Mouse (Mus musculus) adrenal gland, postnatal 4 days (tissue): ENCODE data around the gene Enpp1. TPM values are rescaled to one million over a fixed set of nuclear protein-coding genes. Genes with fewer than 3 reads are reported as not detected.

Experiments
- DNase-seq, 2 experiments: peaks; one replicate each; pipeline ENCODE4 v3.0.0; 2021 to 2022; ENCODE audit warnings: low spot score in 2 of 2, mixed read lengths in 2 of 2
- long read RNA-seq, 2 experiments: library from polyadenylated mRNA; stranded (forward); transcript quantifications; one replicate each; pipeline ENCODE4 v2.0.0; 2021
- total RNA-seq, 2 experiments: library from RNA; stranded (reverse); gene quantifications; 2 replicates each; pipeline ENCODE4 v1.2.3; 2021

Enpp1 gene
- total RNA-seq: 1 to 10 TPM; 6.0 to 7.7 TPM
- long read RNA-seq, experiment 1, full-length matches to known transcripts: 3 of 3 reads
- long read RNA-seq, experiment 1, partial matches to known transcripts: 0 of 3 reads
- long read RNA-seq, experiment 1, other reads (novel, unspliced or antisense): 0 of 3 reads
- long read RNA-seq, experiment 2, full-length matches to known transcripts: 3 of 5 reads
- long read RNA-seq, experiment 2, partial matches to known transcripts: 1 of 5 reads
- long read RNA-seq, experiment 2, other reads (novel, unspliced or antisense): 1 of 5 reads

DNA sequence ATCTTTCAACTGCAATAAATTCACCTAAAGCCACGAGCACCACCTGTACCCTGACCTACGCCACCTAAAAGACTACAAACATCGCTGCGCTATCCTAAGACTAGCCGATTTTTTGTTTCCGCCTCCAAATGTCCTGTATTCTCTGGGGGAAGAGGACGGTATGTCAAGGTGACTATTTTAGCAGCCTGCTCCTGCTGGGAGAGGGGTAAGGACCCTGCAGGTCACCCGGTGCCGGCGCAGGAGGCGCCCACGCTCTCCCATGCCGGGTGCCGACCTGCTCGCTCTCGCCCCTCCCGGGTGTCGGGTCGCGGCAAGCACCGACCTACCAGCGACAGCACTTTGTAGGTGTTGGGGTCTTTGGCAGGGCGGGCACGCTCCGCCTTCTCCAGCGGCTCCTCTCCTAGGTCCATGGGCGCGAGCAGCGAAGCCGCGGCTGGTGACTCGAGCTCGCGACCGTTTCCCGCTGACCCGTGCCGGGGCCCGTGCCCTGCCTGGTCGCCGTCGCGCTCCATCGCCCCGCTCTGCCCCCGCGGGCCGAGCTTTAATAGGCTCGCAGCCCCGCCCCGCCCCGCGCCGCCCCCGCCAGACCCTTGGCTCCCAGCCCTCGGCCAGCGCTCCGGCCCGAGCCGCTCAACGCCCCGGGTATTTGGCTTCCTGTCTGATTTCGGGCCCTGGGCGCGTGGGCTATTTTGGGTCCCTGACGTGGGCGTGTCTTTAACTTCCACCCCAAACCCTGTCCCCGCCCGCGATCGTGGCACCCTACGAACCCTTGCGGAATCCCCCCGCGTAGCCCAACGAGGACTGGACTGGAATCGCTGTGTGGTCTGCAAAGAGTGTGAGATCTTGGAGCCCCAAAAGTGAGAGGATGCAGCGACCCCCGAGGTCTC, at the start of gene Enpp1:
Gene Enpp1, minus strand, starts transcription at position 680 of the 887 bp plus-strand sequence.
- DNase-seq: peak; percentile 9 to 18

DNA sequence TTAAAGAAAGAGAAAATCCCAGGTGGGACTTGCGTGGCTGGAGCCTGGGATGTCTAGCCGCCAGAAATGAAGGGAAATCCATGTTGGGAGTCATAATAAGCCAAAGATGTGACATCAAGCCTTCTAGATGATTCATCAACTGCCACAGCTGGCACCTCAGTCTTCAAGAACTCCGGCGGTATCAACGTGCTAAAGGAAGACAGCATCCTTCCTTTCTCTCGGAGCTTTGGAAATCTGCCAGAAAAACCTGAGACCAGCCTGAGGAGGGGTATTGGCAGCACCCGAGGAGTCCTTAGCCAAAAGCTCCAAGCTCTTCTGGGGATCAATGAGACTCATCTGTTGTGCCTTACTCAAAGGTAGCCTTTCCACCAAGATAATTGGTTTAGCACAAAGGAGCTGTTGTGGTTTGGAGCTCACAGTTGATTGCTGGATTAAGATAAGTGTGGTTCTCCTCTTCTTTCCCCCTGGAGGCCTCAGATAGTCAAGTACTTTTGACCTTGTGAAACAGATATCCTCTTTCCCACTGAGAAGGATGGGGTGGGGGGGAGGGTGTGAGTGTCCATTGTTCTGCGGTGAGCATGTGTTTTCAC, 46.5 kb upstream of the Enpp1 start:
- DNase-seq: no peak

DNA sequence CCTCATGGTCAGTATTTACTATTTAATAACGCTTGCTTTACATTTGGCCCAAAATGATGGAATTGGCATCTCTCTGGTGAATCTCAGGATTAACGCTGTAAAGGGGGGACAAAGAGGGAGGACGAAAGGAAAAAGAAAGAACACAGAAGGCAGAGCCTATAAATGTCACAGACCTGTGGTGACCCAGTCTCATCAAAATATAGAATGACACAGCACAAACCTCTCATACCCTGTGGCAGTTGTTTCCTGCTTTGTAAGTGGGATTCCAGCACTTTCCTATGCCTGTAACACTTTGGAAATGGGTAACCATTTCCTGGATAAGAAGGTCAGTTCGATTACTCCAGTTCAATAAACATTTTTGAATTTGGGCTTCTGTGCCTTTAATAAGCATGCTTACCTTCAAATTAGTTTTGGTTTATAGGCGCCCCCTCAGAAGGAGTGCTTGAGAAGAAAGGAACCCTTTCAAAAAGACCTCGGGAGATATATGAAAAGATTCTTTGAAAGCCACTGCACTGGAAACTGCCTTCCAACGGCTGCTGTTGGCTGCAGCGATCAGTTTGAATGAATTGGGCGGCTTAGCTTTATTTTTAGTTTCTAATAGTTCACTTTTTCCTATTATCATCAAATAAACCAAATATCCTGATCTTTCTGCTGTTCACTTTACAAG, 43.0 kb upstream of the Enpp1 start:
- DNase-seq: no peak

DNA sequence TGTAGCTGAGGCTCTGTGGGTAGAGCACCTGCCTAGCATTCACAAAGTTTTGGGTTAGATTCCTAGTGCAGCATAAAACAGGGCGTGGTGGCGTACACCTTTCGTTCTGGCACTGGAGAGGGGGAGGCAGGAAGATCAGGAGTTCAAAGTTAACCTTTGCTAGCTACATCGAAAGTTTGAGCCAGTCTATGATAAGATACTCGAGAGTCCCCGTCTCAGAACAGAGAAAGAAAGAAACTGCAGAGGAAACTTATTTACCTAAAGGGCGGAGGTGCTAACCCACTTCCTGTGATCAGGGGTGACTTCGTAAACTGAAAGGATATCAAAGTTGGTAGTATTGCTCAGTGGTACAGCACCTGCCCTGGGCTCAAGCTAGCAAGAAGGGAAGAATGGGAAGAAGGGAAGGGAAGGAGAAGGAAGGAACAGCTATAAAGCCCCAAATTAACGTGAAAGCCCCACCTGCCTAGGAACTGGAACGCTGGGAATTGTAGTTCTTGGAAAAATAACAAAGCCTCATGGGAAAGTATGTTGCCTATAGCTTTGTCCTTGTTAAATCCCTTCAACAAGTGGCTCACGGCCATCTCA, 42.4 kb upstream of the Enpp1 start:
- no peak for DNase-seq

DNA sequence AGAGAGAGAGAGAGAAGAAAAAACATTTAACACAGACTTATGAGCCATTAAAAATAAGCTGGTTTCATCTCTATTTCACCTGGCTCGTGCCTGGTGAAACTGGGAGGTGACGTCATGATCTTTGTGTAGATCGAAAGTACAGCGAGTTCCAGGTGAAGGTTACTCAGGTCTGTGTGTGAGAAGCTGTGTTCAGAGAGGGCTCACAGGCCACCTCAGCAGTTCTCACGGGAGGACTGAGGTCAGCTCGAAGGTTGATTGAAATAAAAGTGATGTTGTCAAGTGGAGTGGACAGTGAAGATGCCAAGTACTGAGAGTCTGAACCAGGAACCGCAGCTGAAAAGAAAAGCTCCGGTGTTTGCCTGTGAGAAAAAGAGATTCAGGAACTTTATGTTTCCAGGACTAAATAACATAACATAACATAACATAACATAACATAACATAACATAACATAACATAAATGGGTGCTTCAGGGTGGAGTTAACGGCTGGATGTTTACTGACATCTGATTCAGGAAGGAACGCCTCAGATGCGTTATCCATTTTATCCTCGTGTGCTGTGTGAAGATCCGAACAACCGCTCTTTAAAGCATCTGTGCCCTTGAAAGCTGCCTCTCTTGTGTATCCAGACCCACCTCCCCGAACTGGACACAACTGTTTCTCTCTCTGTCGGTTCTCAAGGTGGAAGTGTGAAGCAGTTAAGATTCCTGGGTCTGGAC, 41.7 kb upstream of the Enpp1 start:
- no peak for DNase-seq

DNA sequence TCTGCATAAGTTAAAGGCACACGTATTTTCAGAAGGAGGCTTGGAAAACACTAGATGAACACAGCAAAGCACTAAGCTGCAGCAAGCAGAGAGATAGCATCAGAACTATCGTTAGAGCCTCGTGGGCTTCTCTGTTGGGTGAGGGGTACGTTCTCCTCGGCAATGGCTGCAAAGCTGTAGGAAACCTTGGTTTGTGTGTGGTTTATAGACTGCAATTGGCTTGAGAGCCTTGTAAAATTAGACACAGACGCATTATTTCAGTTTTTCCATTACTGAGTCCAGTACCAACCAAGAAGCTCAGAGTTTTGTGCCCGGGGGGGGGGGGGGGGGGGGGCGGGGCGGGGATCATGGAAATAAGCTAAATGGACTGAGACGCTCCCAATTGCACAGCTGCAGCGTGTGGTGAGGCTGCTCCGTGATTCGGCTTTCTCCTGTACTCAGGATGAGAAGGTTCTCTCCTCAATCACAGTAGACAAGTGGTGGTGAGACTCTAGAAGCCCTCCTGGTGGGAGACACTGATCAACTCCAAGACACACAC, 31.1 kb upstream of the Enpp1 start:
- DNase-seq: no peak

DNA sequence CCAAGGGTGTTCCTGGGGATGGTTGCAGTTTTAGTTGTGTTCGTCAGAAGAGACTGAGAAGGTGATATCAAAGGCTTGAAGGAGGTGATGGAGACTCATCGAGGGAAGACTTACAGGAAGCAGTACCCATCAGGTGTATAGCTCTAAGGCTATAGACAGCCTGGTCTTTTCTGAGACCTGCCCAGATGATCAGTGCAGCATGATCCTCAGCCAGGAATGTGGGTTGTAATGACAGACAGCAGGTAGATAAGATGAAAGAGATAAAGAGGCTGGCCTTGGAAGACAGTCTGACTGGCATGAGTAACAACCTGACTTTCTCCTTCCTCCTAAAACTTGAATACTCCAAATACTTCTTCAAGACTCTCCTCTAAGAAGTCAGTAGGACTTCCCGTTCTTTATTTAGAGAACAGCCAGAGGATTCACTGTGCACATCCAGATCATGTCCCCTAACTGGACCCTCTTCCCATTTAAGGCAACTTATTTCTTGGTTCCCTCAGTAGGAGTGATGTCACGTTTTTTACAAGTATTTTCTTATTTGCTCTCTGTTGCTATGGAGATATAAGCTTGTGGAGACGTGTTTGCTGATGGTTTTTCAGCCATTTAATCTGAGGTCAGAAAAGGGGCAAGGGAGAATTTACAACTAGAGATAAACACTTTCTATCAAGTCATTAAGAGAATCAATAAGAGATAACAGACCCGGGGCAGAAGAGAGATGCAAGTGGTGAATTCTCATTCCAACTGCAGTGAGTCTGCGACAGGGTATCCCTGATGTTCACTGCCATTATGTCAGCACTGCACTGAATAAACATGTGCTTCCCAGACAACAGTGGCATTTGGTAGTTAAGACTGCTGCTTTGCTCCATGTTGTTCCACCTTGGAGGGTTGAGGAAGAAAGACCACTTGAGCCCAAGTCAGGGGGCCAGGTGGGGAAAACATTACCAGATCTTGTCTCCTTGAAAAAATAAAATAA, 29.6 kb upstream of the Enpp1 start:
- no peak for DNase-seq

DNA sequence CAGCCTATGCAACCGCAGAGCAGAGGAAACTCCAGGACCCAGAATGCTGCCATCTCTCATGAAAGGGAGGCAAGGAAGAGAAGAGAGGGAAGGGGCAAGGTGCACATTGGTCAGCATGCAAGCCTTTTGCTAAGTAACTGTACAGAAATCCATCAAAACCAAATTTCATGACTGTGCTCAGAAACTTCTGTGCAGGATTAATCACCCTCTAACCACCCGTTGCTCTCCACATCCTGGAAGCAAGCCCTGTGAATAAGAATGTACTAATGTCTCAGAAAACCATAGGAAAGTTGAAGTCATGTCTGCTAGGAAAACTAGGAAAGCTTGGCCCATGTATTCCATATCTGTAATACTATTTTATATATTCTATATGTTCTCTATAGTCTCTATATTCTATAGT, 27.2 kb upstream of the Enpp1 start:
- no peak for DNase-seq

DNA sequence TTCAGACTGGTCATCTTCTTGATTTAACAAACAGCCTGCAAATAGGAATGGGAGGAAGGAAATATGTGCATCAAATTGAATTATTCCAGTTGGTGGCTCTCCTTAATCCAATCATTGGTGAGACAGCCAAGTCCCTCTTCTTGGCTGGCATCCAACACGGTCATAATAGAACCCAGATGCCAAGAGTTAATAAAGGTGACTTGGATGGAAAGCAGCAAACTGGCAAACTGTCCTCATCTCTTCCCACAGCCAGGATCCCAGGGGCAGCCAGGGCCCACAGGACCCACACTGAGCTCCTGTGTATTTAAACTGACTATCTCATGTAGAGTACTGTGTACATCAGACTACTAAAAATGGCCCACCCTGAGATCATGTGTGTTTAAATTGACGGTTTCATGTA, 26.5 kb upstream of the Enpp1 start:
- DNase-seq: no peak

DNA sequence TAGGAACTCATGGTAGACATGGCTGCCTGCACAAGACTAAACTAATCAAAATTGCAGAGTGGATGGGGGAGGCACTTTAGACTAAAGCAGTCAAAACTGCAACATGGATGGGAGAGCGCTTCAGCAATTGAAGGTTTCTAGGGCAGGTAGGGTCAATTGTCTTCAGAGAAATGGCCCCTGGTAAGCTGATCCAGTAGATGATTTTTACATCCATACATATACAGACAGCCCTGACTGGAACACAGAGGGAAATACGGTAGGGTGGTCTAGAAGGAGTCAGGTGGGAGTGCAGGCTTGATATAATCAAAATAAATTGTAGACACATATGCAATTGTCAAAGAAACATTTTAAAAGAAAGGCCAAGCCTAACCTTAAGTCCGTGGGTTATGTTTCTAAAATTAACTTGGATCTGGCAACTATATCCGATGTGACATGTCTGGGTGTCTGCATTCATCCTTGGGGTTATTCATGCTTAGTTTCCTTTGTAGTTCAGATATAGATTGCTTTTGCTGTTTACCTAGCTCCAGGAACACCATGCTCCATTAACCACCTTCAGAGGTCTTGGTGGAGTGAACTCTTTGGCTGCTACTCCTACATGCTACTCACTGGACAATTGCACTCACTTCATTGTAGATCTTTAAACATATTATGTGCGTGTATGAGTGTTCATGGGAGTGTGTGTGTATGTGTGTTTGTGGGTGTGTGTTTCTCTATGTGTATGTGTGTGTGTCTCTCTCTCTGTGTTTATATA, 23.2 kb upstream of the Enpp1 start:
- DNase-seq: no peak

DNA sequence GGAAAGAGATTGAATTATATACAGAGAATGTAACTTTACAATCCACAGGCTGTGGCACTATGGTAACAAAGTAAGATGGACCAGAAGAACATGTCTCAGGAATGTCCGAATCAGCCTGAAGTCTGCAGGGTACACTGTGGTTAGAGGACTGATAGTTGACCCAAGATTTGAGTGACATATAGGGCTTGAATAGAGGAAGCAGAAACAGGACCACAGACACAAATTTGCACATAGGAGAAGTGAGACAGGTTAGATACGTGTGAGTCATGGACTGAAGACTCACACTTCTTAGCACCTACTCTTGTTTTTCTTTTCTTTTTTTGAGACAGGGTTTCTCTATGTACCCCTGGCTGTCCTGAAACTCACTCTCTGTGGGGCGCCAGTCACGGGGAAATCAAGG, 15.5 kb upstream of the Enpp1 start:
- DNase-seq: no peak

DNA sequence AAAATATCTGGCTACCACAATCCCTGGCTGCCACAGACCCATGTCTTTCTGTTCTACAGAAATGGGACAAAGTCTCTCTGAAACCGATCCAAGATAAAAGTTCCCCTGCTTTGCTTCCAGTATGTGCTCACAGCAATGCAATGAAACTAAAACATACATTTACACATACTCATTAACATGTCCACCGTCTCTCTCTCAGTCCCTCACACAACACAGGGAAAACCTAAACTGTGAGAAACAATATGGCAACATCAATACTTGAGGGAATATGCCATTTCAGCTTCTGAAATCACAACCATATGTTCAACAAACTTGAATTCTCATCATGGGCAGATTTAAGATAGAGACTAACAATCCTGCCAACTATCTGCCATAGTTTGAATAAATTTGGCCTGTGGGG, 13.2 kb upstream of the Enpp1 start:
- no peak for DNase-seq

DNA sequence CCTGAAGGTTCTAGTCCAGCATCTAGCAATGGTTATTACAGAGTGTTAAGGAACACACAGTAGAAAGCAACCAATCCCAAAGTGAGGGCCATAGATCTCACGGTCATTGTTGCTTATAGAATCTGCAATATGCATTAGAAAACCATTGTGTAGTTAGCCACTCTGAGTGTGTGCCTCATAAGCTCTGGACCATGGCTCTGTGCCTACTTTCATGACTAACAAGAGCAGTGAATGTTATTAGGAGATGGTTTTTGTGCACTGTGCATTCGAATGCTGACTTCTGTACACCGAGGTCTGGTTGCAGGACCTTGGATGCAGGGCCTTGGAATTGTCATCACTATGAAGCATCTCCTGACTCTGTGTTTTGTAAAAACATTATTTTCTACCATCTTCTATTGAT, 9.9 kb upstream of the Enpp1 start:
- no peak for DNase-seq

DNA sequence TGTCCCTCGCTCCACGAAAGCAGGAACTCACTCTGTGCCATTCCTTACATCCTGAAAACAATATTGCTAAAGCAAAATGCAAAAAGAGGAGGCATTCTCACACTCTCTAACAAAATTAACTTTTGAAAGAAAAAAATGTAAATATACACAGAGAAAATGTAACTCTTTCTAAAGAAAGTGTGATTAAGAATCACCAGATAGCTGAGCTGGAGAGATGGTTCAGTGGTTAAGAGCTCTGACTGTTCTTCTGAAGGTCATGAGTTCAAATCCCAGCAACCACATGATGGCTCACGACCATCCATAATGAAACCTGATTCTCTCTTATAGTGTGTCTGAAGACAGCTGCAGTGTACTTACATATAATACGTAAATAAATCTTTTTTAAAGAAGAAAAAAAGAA, 7.4 kb upstream of the Enpp1 start:
- DNase-seq: no peak

DNA sequence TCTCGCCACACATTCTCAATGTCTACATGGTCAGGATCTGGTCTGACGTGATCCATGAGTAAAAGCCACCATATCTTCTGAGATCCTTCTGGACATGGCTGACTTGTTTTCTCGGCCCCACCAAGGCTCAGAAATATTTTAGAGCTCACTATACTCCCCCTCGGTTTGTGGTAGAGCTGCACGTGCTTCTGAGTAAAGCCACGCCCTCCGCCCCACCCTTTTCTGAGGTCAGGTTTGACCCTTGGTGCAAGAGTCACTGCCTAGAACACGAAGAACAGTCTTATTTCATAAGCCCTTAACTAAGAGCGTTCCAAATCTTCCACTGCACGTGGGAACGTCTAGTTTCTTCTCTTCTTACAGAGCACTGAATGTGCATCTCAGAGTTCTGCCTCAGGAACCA, 6.8 kb upstream of the Enpp1 start:
- no peak for DNase-seq

DNA sequence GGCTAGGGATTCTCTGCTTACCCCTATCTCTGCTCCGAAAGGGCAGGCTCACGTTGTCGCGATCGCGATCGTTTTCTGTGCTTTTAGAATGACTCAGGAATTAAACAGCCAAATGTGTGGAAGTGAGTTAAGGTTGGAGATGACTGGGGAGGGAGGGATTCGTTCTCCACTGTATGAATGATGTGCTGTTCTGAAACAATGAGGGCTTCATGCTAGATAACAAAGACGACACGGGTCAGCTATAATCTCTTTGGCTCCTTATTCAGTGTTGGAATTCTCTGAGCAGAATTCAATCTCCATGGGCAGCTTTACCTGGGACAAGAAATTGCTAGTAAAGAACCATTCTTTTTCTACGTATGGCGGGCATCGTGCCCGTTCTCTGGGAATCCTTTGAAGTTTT, 6.1 kb upstream of the Enpp1 start:
- no peak for DNase-seq

DNA sequence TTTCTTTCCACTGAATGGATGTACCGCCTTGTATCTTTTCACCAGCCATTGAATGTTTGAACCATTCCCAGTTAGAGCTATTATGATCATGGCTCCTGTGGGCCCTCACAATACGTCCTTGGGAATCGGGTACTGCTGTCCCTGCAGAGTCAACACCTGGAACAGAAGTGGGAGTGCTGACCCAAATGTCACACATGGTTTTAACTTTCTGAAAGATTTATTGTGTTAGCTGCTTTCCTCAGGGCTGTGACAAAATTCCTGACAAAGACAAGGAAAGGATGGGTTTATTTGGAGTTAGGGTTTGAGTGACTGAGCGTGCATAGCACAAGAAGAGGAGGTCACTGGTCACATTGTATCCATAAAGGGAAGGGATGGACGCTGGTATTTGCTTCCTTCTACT, 4.3 kb upstream of the Enpp1 start:
- no peak for DNase-seq

DNA sequence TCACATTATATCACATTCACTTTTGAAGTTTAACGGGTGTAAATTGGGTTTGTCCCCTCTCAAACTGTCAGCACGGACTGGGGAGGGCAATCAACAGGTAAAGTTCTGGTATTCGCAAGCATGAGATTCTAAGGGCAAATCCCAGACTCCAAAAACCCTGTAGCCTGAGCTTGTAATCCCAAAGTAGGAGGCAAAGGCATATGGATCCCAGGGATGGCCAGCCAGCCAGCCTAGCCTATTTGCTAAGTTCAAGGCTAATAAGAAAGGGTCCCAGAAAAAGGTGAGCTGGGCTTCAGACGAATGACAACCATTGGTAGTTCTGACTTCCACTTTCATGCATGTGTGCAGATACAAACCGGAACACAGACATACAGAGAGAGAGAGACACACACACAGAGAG, 942 bp upstream of the Enpp1 start:
- no peak for DNase-seq

DNA sequence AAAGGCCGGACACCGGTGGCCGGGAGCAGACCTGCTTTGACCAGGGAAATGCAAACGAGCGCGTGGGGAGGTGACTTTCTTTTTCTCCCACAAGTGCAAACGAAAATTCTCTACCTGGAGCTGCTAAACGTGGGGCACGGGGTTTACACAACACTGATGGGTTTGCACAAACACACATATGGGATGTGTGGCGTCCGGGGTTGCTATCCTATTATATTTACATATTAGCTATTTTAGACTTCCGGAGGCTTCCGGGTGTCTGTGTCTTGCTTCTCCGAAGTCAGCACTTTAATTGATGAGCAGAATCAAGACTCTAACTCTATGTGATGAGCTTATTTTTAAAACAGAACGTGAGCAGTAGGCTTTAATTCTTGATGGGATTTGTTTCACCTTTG, 405 bp upstream of the Enpp1 start:
- DNase-seq: no peak
